8 mouse cellular contexts compared by ENCODE assay signal in genomic region chr19:34334300-34334699, GRCm38 (mm10). TPM values are rescaled to one million over a fixed set of nuclear protein-coding genes. Genes with fewer than 3 reads are reported as not detected.
A peak's percentile ranks its signal among the peaks of the same experiment; 100 is the strongest.
DNase-seq lines count a peak whose midpoint lies in the region; ATAC-seq lines count a peak whose summit lies in the region.

No protein-coding gene starts in this region.

- no peak for ATAC-seq in intestine, embryonic 14.5 days (replicated peaks; ENCODE audit: low FRiP score, low TSS enrichment, low read depth)
- no peak for ATAC-seq in intestine, embryonic 15.5 days
- ATAC-seq in forebrain, embryonic 11.5 days (replicated peaks; ENCODE audit: low FRiP score): peak; percentile 64; the same call in 1 of the 2 replicates
- peak; percentile 71; the same call in 1 of the 2 replicates for ATAC-seq in midbrain, embryonic 14.5 days (ENCODE audit: low FRiP score, low TSS enrichment)

- 3% methylated on average over 2 of the region's 2 CpGs for WGBS in intestine, embryonic 14.5 days
- WGBS in intestine, embryonic 15.5 days: 1% methylated on average over 2 of the region's 2 CpGs
- WGBS in forebrain, embryonic 11.5 days: 0% methylated on average over 2 of the region's 2 CpGs
- 0% methylated on average over 2 of the region's 2 CpGs for WGBS in midbrain, embryonic 14.5 days

- no peak overlapping the region for H3K27ac ChIP-seq in intestine, embryonic 14.5 days (ENCODE audit: low read depth)
- H3K27ac ChIP-seq in intestine, embryonic 15.5 days: no peak overlapping the region
- H3K27ac ChIP-seq in forebrain, embryonic 11.5 days (ENCODE audit: low read depth, low read length): no peak overlapping the region
- no peak overlapping the region for H3K27ac ChIP-seq in midbrain, embryonic 14.5 days (replicated peaks; ENCODE audit: low read depth, low read length)

- no peaks in the 10 kb centered on the region for H3K9me3 ChIP-seq in intestine, embryonic 14.5 days (ENCODE audit: control insufficient read depth, low read length)
- H3K9me3 ChIP-seq in intestine, embryonic 15.5 days: no peaks in the 10 kb centered on the region
- H3K9me3 ChIP-seq in forebrain, embryonic 11.5 days (ENCODE audit: control insufficient read depth, low read length): no peaks in the 10 kb centered on the region
- H3K9me3 ChIP-seq in midbrain, embryonic 14.5 days (ENCODE audit: control insufficient read depth, low read length): no peaks in the 10 kb centered on the region

- no peaks in the 10 kb centered on the region for H3K4me1 ChIP-seq in intestine, embryonic 14.5 days (replicated peaks; ENCODE audit: control insufficient read depth, insufficient read depth, low read length)
- H3K4me1 ChIP-seq in intestine, embryonic 15.5 days (replicated peaks): no peaks in the 10 kb centered on the region
- no peaks in the 10 kb centered on the region for H3K4me1 ChIP-seq in forebrain, embryonic 11.5 days (replicated peaks; ENCODE audit: control insufficient read depth, insufficient read depth, low read length)
- no peaks in the 10 kb centered on the region for H3K4me1 ChIP-seq in midbrain, embryonic 14.5 days (ENCODE audit: control insufficient read depth, insufficient read depth, low read length)

- H3K9ac ChIP-seq in intestine, embryonic 14.5 days (ENCODE audit: low read length): no peak overlapping the region
- H3K9ac ChIP-seq in intestine, embryonic 15.5 days: no peak overlapping the region
- no peak overlapping the region for H3K9ac ChIP-seq in forebrain, embryonic 11.5 days (ENCODE audit: low read length)
- H3K9ac ChIP-seq in midbrain, embryonic 14.5 days (replicated peaks; ENCODE audit: low read length): no peak overlapping the region

- DNase-seq in intestine, embryonic 14.5 days (ENCODE audit: low spot score): peak; percentile 85
- peak; percentile 32 for DNase-seq in brain, embryonic 18.5 days (ENCODE audit: low read depth, low spot score)
- peak; percentile 81 for DNase-seq in forebrain, embryonic 11.5 days (ENCODE audit: low spot score)
- peak; percentile 85 for DNase-seq in heart, postnatal 4 days
- DNase-seq in left cerebral cortex, adult 8-10 months (ENCODE audit: low spot score in 2 of 2): peak; percentile 8 to 48
- peak; percentile 90 for DNase-seq in midbrain, embryonic 14.5 days
- peak; percentile 17 for DNase-seq in spleen, adult 12 weeks (ENCODE audit: low spot score)

- H3K4me3 ChIP-seq in intestine, embryonic 14.5 days (ENCODE audit: low read depth, low read length): no peak overlapping the region
- H3K4me3 ChIP-seq in intestine, embryonic 15.5 days (replicated peaks): no peak overlapping the region
- no peak overlapping the region for H3K4me3 ChIP-seq in forebrain, embryonic 11.5 days (ENCODE audit: low read depth, low read length)
- H3K4me3 ChIP-seq in midbrain, embryonic 14.5 days (replicated peaks; ENCODE audit: low read depth, low read length): no peak overlapping the region

- no peaks in the 10 kb centered on the region for H3K27me3 ChIP-seq in intestine, embryonic 14.5 days (replicated peaks; ENCODE audit: control insufficient read depth, insufficient read depth, low read length)
- H3K27me3 ChIP-seq in intestine, embryonic 15.5 days (replicated peaks): no peaks in the 10 kb centered on the region
- H3K27me3 ChIP-seq in forebrain, embryonic 11.5 days (ENCODE audit: control insufficient read depth, insufficient read depth, low read length): no peaks in the 10 kb centered on the region
- H3K27me3 ChIP-seq in midbrain, embryonic 14.5 days (ENCODE audit: control insufficient read depth, insufficient read depth, low read length): no peaks in the 10 kb centered on the region

- H3K36me3 ChIP-seq in intestine, embryonic 14.5 days (ENCODE audit: control insufficient read depth, insufficient read depth, low read length): no peaks in the 10 kb centered on the region
- H3K36me3 ChIP-seq in intestine, embryonic 15.5 days: no peaks in the 10 kb centered on the region
- H3K36me3 ChIP-seq in forebrain, embryonic 11.5 days (ENCODE audit: control insufficient read depth, insufficient read depth, low read length): no peaks in the 10 kb centered on the region
- no peaks in the 10 kb centered on the region for H3K36me3 ChIP-seq in midbrain, embryonic 14.5 days (ENCODE audit: control insufficient read depth, insufficient read depth, low read length)

- no peak overlapping the region for H3K4me2 ChIP-seq in intestine, embryonic 14.5 days (ENCODE audit: low read length)
- no peak overlapping the region for H3K4me2 ChIP-seq in intestine, embryonic 15.5 days (replicated peaks)
- no peak overlapping the region for H3K4me2 ChIP-seq in forebrain, embryonic 11.5 days (ENCODE audit: low read depth, low read length, severe bottlenecking)
- no peak overlapping the region for H3K4me2 ChIP-seq in midbrain, embryonic 14.5 days (ENCODE audit: low read length)

RNA-seq across cellular contexts. Expression of gene Fas, which starts 43.8 kb away (rescaled TPM):
- 2.0 and 2.7 TPM in 2 replicates for polyA plus RNA-seq in intestine, embryonic 14.5 days (2014; fragmentation: Nextera tagmentation; extraction: Ambion mirVana)
- 3.9 and 4.9 TPM in 2 replicates for polyA plus RNA-seq in intestine, embryonic 15.5 days (2015; fragmentation: Nextera tagmentation; extraction: Ambion mirVana)
- polyA plus RNA-seq in forebrain, embryonic 11.5 days (2014; fragmentation: Nextera tagmentation; extraction: Ambion mirVana): 0.60 and 0.80 TPM in 2 replicates
- 1 to 10 TPM; 4.3 to 4.6 TPM for total RNA-seq in heart, postnatal 4 days (2021)
- total RNA-seq in left cerebral cortex, adult 8-10 months (2022): 1 to 10 TPM in 3 of 4 experiments, under 1 TPM in 1; 0.91 to 3.0 (median 2.7) TPM
- polyA plus RNA-seq in midbrain, embryonic 14.5 days (2014; fragmentation: Nextera tagmentation; extraction: Ambion mirVana): 0.81 and 0.84 TPM in 2 replicates

Comparison
In these comparisons a context has a peak if more than half of its experiments do, and no peak if none do; other contexts are left out.
1. ATAC-seq: peak in forebrain, embryonic 11.5 days (single experiment) and midbrain, embryonic 14.5 days (single experiment); none in intestine, embryonic 14.5 days (single experiment) and intestine, embryonic 15.5 days (single experiment).
2. DNase-seq: peak in every context shown above with its lines; median percentile 90 in midbrain, embryonic 14.5 days; 85 in intestine, embryonic 14.5 days; 85 in heart, postnatal 4 days; 81 in forebrain, embryonic 11.5 days; 32 in brain, embryonic 18.5 days; 28 in left cerebral cortex, adult 8-10 months; 17 in spleen, adult 12 weeks.